7 mouse cellular contexts compared by ENCODE assay signal in genomic region chr5:112214419-112214818, GRCm38 (mm10). TPM values are rescaled to one million over a fixed set of nuclear protein-coding genes. Genes with fewer than 3 reads are reported as not detected.
A peak's percentile ranks its signal among the peaks of the same experiment; 100 is the strongest.
DNase-seq lines count a peak whose midpoint lies in the region; ATAC-seq lines count a peak whose summit lies in the region.

No protein-coding gene starts in this region.

- peak; percentile 63 for DNase-seq in NIH3T3 (ENCODE audit: low read depth)
- DNase-seq in embryo, embryonic 9.5 days (ENCODE audit: extremely low spot score), result peak; percentile 77
- DNase-seq in heart, postnatal 10 days, result peak; percentile 64 to 78
- peak; percentile 84 to 86 for DNase-seq in layer of hippocampus, postnatal 10 days (ENCODE audit: low spot score in 2 of 2)
- DNase-seq in lung, postnatal 25 days (ENCODE audit: low spot score), result peak; percentile 42
- peak; percentile 84 for DNase-seq in right cerebral cortex, postnatal 14 days

- intact Hi-C loops in heart, postnatal 10 days (cut with DNase I), result loop anchor here (2.0 kb wide), 1 partner anchor 214 kb away; no protein-coding TSS in a partner anchor

- ATAC-seq in CD4-positive, CD25-positive, alpha-beta regulatory T cell, adult 4 months, result peak; percentile 77

RNA-seq across cellular contexts. Expression of gene Cryba4, which starts 37.9 kb away (rescaled TPM):
- 1 to 10 TPM in 1 of 2 experiments, not detected in 1; 1.3 TPM for polyA plus RNA-seq in CD4-positive, CD25-positive, alpha-beta regulatory T cell, adult 4 months (2017; shearing (Covaris generic))
- total RNA-seq in heart, postnatal 10 days (2021), result 1 to 10 TPM; 3.1 to 3.2 TPM
- 1 to 10 TPM in 1 of 2 experiments, under 1 TPM in 1; 0.94 to 2.4 TPM for total RNA-seq in layer of hippocampus, postnatal 10 days (2021)

RNA-seq across cellular contexts. Expression of gene Crybb1, which starts 41.2 kb away (rescaled TPM):
- not detected for polyA plus RNA-seq in CD4-positive, CD25-positive, alpha-beta regulatory T cell, adult 4 months (2017; shearing (Covaris generic))
- under 1 TPM; 0.35 to 0.81 TPM for total RNA-seq in heart, postnatal 10 days (2021)
- 10 to 100 TPM; 11.3 to 12.4 TPM for total RNA-seq in layer of hippocampus, postnatal 10 days (2021)

Comparison
In these comparisons a context has a peak if more than half of its experiments do, and no peak if none do; other contexts are left out.
1. Peak in every context shown above with its lines: DNase-seq and ATAC-seq.
2. RNA of gene Crybb1, which starts 41.2 kb away (total RNA-seq): 11.3 to 12.4 TPM in layer of hippocampus, postnatal 10 days; 0.35 to 0.81 TPM in heart, postnatal 10 days; every median in the first group is over 4 times any median in the second.